Mouse (Mus musculus): ENCODE measurements around the gene Ssu2. TPM values are rescaled to one million over a fixed set of nuclear protein-coding genes. Genes with fewer than 3 reads are reported as not detected.

The Ssu2 gene
- polyA plus RNA-seq (2014; fragmentation: Illumina TruSeq; extraction: RNeasy Lipid Tissue Mini Kit (QIAGEN cat#74804); ENCODE audit: low read depth, low replicate concordance), result 1.3 TPM

DNA sequence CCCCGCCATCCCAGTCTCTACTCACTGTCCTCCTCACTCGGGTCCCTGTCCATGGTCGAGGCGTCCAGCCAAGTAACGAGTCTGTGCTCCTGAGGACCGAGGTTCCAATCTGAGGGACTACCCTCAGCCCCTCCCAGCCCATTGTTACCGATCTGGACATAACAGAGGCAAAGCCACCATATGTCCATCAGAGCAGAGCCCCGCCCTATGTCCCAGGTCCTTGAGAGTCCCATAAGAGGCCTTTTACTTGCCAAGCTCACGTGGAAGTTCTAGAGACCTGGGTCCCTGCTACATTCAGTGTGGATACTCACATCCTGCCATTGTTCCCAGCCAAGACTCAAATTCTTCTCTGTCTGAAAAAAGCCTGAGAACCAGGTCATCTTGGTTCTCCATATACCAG lies at the start of gene Ssu2:
Gene Ssu2 (minus strand): TSS at position 77 of the 400 bp plus-strand sequence.

Other genes starting within 250 kb of the Ssu2 start
- gene Lmcd1, start 114.3 kb downstream of the Ssu2 start, polyA plus RNA-seq (2014; fragmentation: Illumina TruSeq; extraction: RNeasy Lipid Tissue Mini Kit (QIAGEN cat#74804); ENCODE audit: low read depth, low replicate concordance), result 13.9 TPM
- 2.4 TPM for gene Cav3, start 71.5 kb upstream of the Ssu2 start, polyA plus RNA-seq (2014; fragmentation: Illumina TruSeq; extraction: RNeasy Lipid Tissue Mini Kit (QIAGEN cat#74804); ENCODE audit: low read depth, low replicate concordance)
- 30.0 TPM for gene Oxtr, start 101.9 kb upstream of the Ssu2 start, polyA plus RNA-seq (2014; fragmentation: Illumina TruSeq; extraction: RNeasy Lipid Tissue Mini Kit (QIAGEN cat#74804); ENCODE audit: low read depth, low replicate concordance)

Data from adipose tissue, adult 10 weeks (tissue).